Mouse (Mus musculus) megakaryocyte, embryonic 14.5 days (primary cell): Measurements from ENCODE around the gene Aff3.

Experiments used
- FLI1 ChIP-seq: IDR thresholded peaks from 2 replicates; pipeline ENCODE4 v1.6.1; 2012; ENCODE audit warnings: low read length, inconsistent platforms, mixed read lengths
- GATA1 ChIP-seq: IDR thresholded peaks from 3 replicates; pipeline ENCODE4 v1.6.1; 2012; ENCODE audit warnings: mixed read lengths, low read length, inconsistent platforms, borderline replicate concordance

GRCm38 (mm10) chr1:38367404-38368080 lies 297.2 kb downstream of the Aff3 start:
- no peak for TF ChIP-seq GATA1
- no peak for TF ChIP-seq FLI1
